Mouse (Mus musculus): ENCODE measurements at regions not wholly inside any gene's neighbourhood (a gene's known extent, or its start where the extent isn't known, plus 50 kb on each side); places are given as distances from the start of the nearest gene placed in this dataset.

- Histone ChIP-seq H3K36me3 (ENCODE audit: control insufficient read depth, insufficient read depth, low read length) (no peaks in the 10 kb centered on the region), H3K9ac (ENCODE audit: low read depth, low read length) (no peak overlapping the region), H3K4me2 (ENCODE audit: low read depth, low read length) (no peak overlapping the region), H3K4me1 (ENCODE audit: control insufficient read depth, insufficient read depth, low read length) (no peaks in the 10 kb centered on the region), H3K27ac (replicated peaks; ENCODE audit: low read depth, low read length) (no peak overlapping the region), H3K27me3 (replicated peaks; ENCODE audit: control insufficient read depth, insufficient read depth, low read length) (no peaks in the 10 kb centered on the region), H3K4me3 (ENCODE audit: low read depth, low read length) (no peak overlapping the region), H3K9me3 (ENCODE audit: control insufficient read depth, low read length) (no peaks in the 10 kb centered on the region)
- ATAC-seq (ENCODE audit: low read depth) (peak; percentile 75), DNase-seq (ENCODE audit: low spot score) (peak; percentile 44)
- WGBS, result 27% methylated on average over 6 of the region's 6 CpGs
These were observed 126.6 kb upstream of the Eef2kmt start for GRCm38 (mm10) chr16:5382228-5382884.

- WGBS, result 85% methylated on average over 3 of the region's 3 CpGs
- ATAC-seq (ENCODE audit: low read depth) (no peak), DNase-seq (ENCODE audit: low spot score) (no peak)
- Histone ChIP-seq H3K9ac (ENCODE audit: low read depth, low read length) (no peak overlapping the region), H3K27ac (replicated peaks; ENCODE audit: low read depth, low read length) (no peak overlapping the region), H3K9me3 (ENCODE audit: control insufficient read depth, low read length) (no peaks in the 10 kb centered on the region), H3K36me3 (ENCODE audit: control insufficient read depth, insufficient read depth, low read length) (no peaks in the 10 kb centered on the region), H3K4me3 (ENCODE audit: low read depth, low read length) (no peak overlapping the region), H3K27me3 (replicated peaks; ENCODE audit: control insufficient read depth, insufficient read depth, low read length) (no peaks in the 10 kb centered on the region), H3K4me2 (ENCODE audit: low read depth, low read length) (no peak overlapping the region), H3K4me1 (ENCODE audit: control insufficient read depth, insufficient read depth, low read length) (no peaks in the 10 kb centered on the region)
These were observed 124.8 kb upstream of the Eef2kmt start for GRCm38 (mm10) chr16:5380626-5381025.

- Histone ChIP-seq H3K9ac (ENCODE audit: low read depth, low read length) (no peak overlapping the region), H3K4me1 (ENCODE audit: control insufficient read depth, insufficient read depth, low read length) (no peaks in the 10 kb centered on the region), H3K27me3 (replicated peaks; ENCODE audit: control insufficient read depth, insufficient read depth, low read length) (no peaks in the 10 kb centered on the region), H3K36me3 (ENCODE audit: control insufficient read depth, insufficient read depth, low read length) (no peaks in the 10 kb centered on the region), H3K4me2 (ENCODE audit: low read depth, low read length) (no peak overlapping the region), H3K27ac (replicated peaks; ENCODE audit: low read depth, low read length) (no peak overlapping the region), H3K4me3 (ENCODE audit: low read depth, low read length) (no peak overlapping the region), H3K9me3 (ENCODE audit: control insufficient read depth, low read length) (no peaks in the 10 kb centered on the region)
- WGBS, result 88% methylated on average over 3 of the region's 3 CpGs
- DNase-seq (ENCODE audit: low spot score) (no peak), ATAC-seq (ENCODE audit: low read depth) (no peak)
These were observed 121.2 kb upstream of the Eef2kmt start for GRCm38 (mm10) chr16:5377001-5377400.

- DNase-seq (ENCODE audit: low spot score) (no peak), ATAC-seq (ENCODE audit: low read depth) (no peak)
- Histone ChIP-seq H3K4me1 (ENCODE audit: control insufficient read depth, insufficient read depth, low read length) (no peaks in the 10 kb centered on the region), H3K9me3 (ENCODE audit: control insufficient read depth, low read length) (no peaks in the 10 kb centered on the region), H3K4me3 (ENCODE audit: low read depth, low read length) (no peak overlapping the region), H3K36me3 (ENCODE audit: control insufficient read depth, insufficient read depth, low read length) (no peaks in the 10 kb centered on the region), H3K9ac (ENCODE audit: low read depth, low read length) (no peak overlapping the region), H3K27me3 (replicated peaks; ENCODE audit: control insufficient read depth, insufficient read depth, low read length) (no peaks in the 10 kb centered on the region), H3K27ac (replicated peaks; ENCODE audit: low read depth, low read length) (no peak overlapping the region), H3K4me2 (ENCODE audit: low read depth, low read length) (no peak overlapping the region)
- WGBS, result 35% methylated on average over 6 of the region's 6 CpGs
These were observed 119.2 kb upstream of the Eef2kmt start for GRCm38 (mm10) chr16:5374818-5375605.

GRCm38 (mm10) chr16:5371175-5371893, 115.6 kb upstream of the Eef2kmt start:
- Histone ChIP-seq H3K4me1 (ENCODE audit: control insufficient read depth, insufficient read depth, low read length) (no peaks in the 10 kb centered on the region), H3K9ac (ENCODE audit: low read depth, low read length) (no peak overlapping the region)
- 90% methylated on average over 4 of the region's 4 CpGs for WGBS

GRCm38 (mm10) chr16:5370496-5370895, 114.7 kb upstream of the Eef2kmt start:
- H3K27me3 ChIP-seq (replicated peaks; ENCODE audit: control insufficient read depth, insufficient read depth, low read length), result no peaks in the 10 kb centered on the region
- H3K27ac ChIP-seq (replicated peaks; ENCODE audit: low read depth, low read length), result no peak overlapping the region
- H3K4me1 ChIP-seq (ENCODE audit: control insufficient read depth, insufficient read depth, low read length), result no peaks in the 10 kb centered on the region
- no peak overlapping the region for H3K9ac ChIP-seq (ENCODE audit: low read depth, low read length)
- DNase-seq (ENCODE audit: low spot score), result no peak
- no peaks in the 10 kb centered on the region for H3K36me3 ChIP-seq (ENCODE audit: control insufficient read depth, insufficient read depth, low read length)
- H3K4me3 ChIP-seq (ENCODE audit: low read depth, low read length), result no peak overlapping the region
- no peak for ATAC-seq (ENCODE audit: low read depth)
- no peaks in the 10 kb centered on the region for H3K9me3 ChIP-seq (ENCODE audit: control insufficient read depth, low read length)
- no peak overlapping the region for H3K4me2 ChIP-seq (ENCODE audit: low read depth, low read length)

More at GRCm38 (mm10) chr16:5371175-5371893, 115.6 kb upstream of the Eef2kmt start:
- DNase-seq (ENCODE audit: low spot score) (no peak), ATAC-seq (ENCODE audit: low read depth) (no peak)
- no peaks in the 10 kb centered on the region for H3K27me3 ChIP-seq (replicated peaks; ENCODE audit: control insufficient read depth, insufficient read depth, low read length)
- H3K4me2 ChIP-seq (ENCODE audit: low read depth, low read length), result no peak overlapping the region
- no peak overlapping the region for H3K4me3 ChIP-seq (ENCODE audit: low read depth, low read length)
- H3K9me3 ChIP-seq (ENCODE audit: control insufficient read depth, low read length), result no peaks in the 10 kb centered on the region
- H3K27ac ChIP-seq (replicated peaks; ENCODE audit: low read depth, low read length), result no peak overlapping the region
- H3K36me3 ChIP-seq (ENCODE audit: control insufficient read depth, insufficient read depth, low read length), result no peaks in the 10 kb centered on the region

GRCm38 (mm10) chr16:5368897-5369558, 113.2 kb upstream of the Eef2kmt start:
- DNase-seq (ENCODE audit: low spot score) (peak; percentile 23), ATAC-seq (ENCODE audit: low read depth) (peak; percentile 37; the same call in 1 of the 2 replicates)
- no peaks in the 10 kb centered on the region for H3K4me1 ChIP-seq (ENCODE audit: control insufficient read depth, insufficient read depth, low read length)
- no peaks in the 10 kb centered on the region for H3K36me3 ChIP-seq (ENCODE audit: control insufficient read depth, insufficient read depth, low read length)
- H3K9me3 ChIP-seq (ENCODE audit: control insufficient read depth, low read length), result no peaks in the 10 kb centered on the region
- 33% methylated on average over 7 of the region's 7 CpGs for WGBS
- no peak overlapping the region for H3K4me3 ChIP-seq (ENCODE audit: low read depth, low read length)
- H3K9ac ChIP-seq (ENCODE audit: low read depth, low read length), result no peak overlapping the region
- no peaks in the 10 kb centered on the region for H3K27me3 ChIP-seq (replicated peaks; ENCODE audit: control insufficient read depth, insufficient read depth, low read length)
- H3K27ac ChIP-seq (replicated peaks; ENCODE audit: low read depth, low read length), result no peak overlapping the region
- no peak overlapping the region for H3K4me2 ChIP-seq (ENCODE audit: low read depth, low read length)

GRCm38 (mm10) chr16:5368357-5368756, 112.6 kb upstream of the Eef2kmt start:
- Histone ChIP-seq H3K27ac (replicated peaks; ENCODE audit: low read depth, low read length) (no peak overlapping the region), H3K36me3 (ENCODE audit: control insufficient read depth, insufficient read depth, low read length) (no peaks in the 10 kb centered on the region), H3K4me1 (ENCODE audit: control insufficient read depth, insufficient read depth, low read length) (no peaks in the 10 kb centered on the region), H3K4me3 (ENCODE audit: low read depth, low read length) (no peak overlapping the region), H3K9ac (ENCODE audit: low read depth, low read length) (no peak overlapping the region), H3K27me3 (replicated peaks; ENCODE audit: control insufficient read depth, insufficient read depth, low read length) (no peaks in the 10 kb centered on the region), H3K4me2 (ENCODE audit: low read depth, low read length) (no peak overlapping the region), H3K9me3 (ENCODE audit: control insufficient read depth, low read length) (no peaks in the 10 kb centered on the region)
- ATAC-seq (ENCODE audit: low read depth) (no peak), DNase-seq (ENCODE audit: low spot score) (no peak)
- WGBS, result 76% methylated on average over 8 of the region's 8 CpGs

All from embryonic facial prominence, embryonic 14.5 days (tissue).